Mouse (Mus musculus): ENCODE data around the gene Usp2. TPM values are rescaled to one million over a fixed set of nuclear protein-coding genes. Genes with fewer than 3 reads are reported as not detected.

Usp2 gene
- total and polyA plus RNA-seq, 2 experiments from 2014 or later: 14.2 to 19.6 TPM

DNA sequence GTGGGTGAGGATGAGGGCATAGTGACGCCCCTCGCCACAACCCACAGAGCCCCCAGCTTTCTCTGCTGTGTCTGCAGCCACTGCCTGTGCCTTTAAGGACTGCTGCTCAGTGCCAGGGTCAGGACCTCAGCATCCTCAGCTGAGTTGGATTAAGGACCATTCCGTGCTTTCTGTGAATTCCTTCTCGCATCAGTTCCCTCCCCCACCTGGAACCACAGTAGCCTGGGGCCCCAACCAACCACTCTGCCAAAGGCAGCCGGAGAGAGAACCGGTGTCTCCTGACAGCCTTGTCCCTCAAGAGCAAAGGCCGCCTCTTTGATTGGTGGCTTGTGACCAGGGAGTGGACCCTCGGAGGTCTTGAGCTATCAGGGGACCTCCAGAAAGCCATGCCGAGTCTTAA lies 34.7 kb downstream of the Usp2 start, which contains the start of gene Mfrp:
Gene Mfrp (plus strand): TSS at position 240 of the 400 bp plus-strand sequence.
- 66% methylated on average over 9 of the region's 9 CpGs for WGBS

GRCm38 (mm10) chr9:44104881-44105280 lies 38.1 kb downstream of the Usp2 start:
- no peak for DNase-seq (ENCODE audit: low spot score)
- Histone ChIP-seq H3K9me3 (ENCODE audit: low read length) (no peaks in the 10 kb centered on the region), H3K4me1 (ENCODE audit: insufficient read depth, low read length) (peaks cover 34% of the 10 kb centered on the region), H3K36me3 (ENCODE audit: insufficient read depth, low read length) (no peaks in the 10 kb centered on the region), H3K4me2 (ENCODE audit: low read depth, low read length) (no peak overlapping the region), H3K4me3 (ENCODE audit: low read length) (no peak overlapping the region), H3K27ac (no peak overlapping the region), H3K27me3 (ENCODE audit: insufficient read depth, low read length) (no peaks in the 10 kb centered on the region), H3K9ac (replicated peaks; ENCODE audit: low read length) (no peak overlapping the region)
- WGBS: 94% methylated on average over 7 of the region's 7 CpGs
- TF ChIP-seq CTCF (IDR thresholded peaks at IDR 0.05; ENCODE audit: low read depth): no peak
- ATAC-seq: no peak

More for the DNA sequence above, 34.7 kb downstream of the Usp2 start, which contains the start of gene Mfrp:
- TF ChIP-seq CTCF (IDR thresholded peaks at IDR 0.05; ENCODE audit: low read depth): no peak
- H3K4me3 ChIP-seq (ENCODE audit: low read length): no peak within 1 kb of the TSS
- H3K36me3 ChIP-seq (ENCODE audit: insufficient read depth, low read length): no peaks in the 10 kb centered on the region
- no peaks in the 10 kb centered on the region for H3K27me3 ChIP-seq (ENCODE audit: insufficient read depth, low read length)
- ATAC-seq (no peak), DNase-seq (ENCODE audit: low spot score) (no peak)
- H3K9ac ChIP-seq (replicated peaks; ENCODE audit: low read length): no peak within 1 kb of the TSS
- H3K4me2 ChIP-seq (ENCODE audit: low read depth, low read length): no peak within 1 kb of the TSS
- H3K27ac ChIP-seq: no peak within 1 kb of the TSS
- H3K4me1 ChIP-seq (ENCODE audit: insufficient read depth, low read length): peaks cover 7% of the 10 kb centered on the region
- no peaks in the 10 kb centered on the region for H3K9me3 ChIP-seq (ENCODE audit: low read length)

DNA sequence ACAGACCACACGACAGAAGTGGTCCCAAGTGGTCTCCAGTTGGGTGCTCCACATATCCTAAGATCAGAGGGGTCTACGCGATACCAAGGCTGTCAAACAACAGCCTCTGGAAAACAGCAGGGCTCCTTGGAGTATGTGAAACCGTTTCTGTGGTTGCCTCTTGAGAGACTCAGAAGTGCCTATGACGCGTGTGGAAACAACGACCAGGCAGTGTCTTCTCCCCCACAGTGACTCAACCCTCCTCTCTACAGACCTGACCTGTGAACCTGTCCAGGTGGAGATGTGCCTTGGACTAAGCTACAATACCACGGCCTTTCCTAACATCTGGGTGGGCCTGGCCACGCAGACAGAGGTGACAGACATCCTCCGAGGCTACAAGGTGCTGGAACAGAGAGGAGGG lies 39.0 kb downstream of the Usp2 start:
- no peak overlapping the region for H3K27ac ChIP-seq
- no peaks in the 10 kb centered on the region for H3K27me3 ChIP-seq (ENCODE audit: insufficient read depth, low read length)
- ATAC-seq: no peak
- no peak for TF ChIP-seq CTCF (IDR thresholded peaks at IDR 0.05; ENCODE audit: low read depth)
- no peak overlapping the region for H3K4me2 ChIP-seq (ENCODE audit: low read depth, low read length)
- no peak overlapping the region for H3K9ac ChIP-seq (replicated peaks; ENCODE audit: low read length)
- H3K4me3 ChIP-seq (ENCODE audit: low read length): no peak overlapping the region
- H3K36me3 ChIP-seq (ENCODE audit: insufficient read depth, low read length): no peaks in the 10 kb centered on the region
- H3K9me3 ChIP-seq (ENCODE audit: low read length): no peaks in the 10 kb centered on the region
- no peak for DNase-seq (ENCODE audit: low spot score)
- WGBS: 86% methylated on average over 10 of the region's 10 CpGs
- H3K4me1 ChIP-seq (ENCODE audit: insufficient read depth, low read length): peaks cover 39% of the 10 kb centered on the region

DNA sequence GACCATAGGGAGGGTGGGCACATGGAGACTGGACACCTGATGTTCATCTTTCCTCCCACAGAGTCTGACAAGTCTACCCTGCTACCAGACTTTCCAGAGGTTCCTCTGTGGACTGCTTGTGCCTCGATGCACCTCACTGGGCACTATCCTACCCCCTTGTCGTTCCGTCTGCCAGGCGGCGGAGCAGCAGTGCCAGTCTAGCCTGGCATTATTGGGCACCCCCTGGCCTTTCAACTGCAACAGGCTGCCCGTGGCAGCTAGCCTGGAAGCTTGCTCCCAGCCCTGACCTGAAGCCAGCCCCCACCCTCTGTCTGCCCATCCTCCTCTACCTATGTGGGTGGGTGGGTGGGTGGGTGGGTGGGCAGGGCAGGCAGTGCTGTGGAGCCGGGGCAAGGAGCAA lies 39.4 kb downstream of the Usp2 start:
- no peak overlapping the region for H3K9ac ChIP-seq (replicated peaks; ENCODE audit: low read length)
- H3K4me3 ChIP-seq (ENCODE audit: low read length): no peak overlapping the region
- no peaks in the 10 kb centered on the region for H3K9me3 ChIP-seq (ENCODE audit: low read length)
- H3K4me1 ChIP-seq (ENCODE audit: insufficient read depth, low read length): peaks cover 39% of the 10 kb centered on the region
- H3K27me3 ChIP-seq (ENCODE audit: insufficient read depth, low read length): no peaks in the 10 kb centered on the region
- peak overlapping the region; percentile 78 for H3K27ac ChIP-seq
- no peak for DNase-seq (ENCODE audit: low spot score)
- no peaks in the 10 kb centered on the region for H3K36me3 ChIP-seq (ENCODE audit: insufficient read depth, low read length)
- ATAC-seq: no peak
- H3K4me2 ChIP-seq (ENCODE audit: low read depth, low read length): no peak overlapping the region
- WGBS: 56% methylated on average over 7 of the region's 7 CpGs
- TF ChIP-seq CTCF (IDR thresholded peaks at IDR 0.05; ENCODE audit: low read depth): no peak

DNA sequence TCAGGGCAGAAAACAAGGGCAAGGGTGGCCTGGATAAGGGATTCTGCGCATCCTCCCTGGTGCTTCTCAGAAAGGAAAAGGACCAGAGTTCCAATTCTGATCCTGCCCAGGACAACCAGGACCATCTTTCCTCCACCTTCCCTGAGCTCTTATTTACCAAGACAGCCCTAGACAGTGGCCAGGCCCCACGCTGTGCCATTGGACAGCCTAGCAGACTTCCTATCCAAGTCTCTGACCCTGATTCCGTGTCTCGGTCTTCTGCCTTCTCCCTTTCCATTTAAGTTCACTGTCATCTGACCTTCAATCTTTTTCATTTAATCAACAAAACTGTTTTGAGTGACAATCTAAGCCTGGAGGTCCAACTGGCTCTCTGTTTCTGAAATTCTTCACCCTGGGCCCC lies 39.8 kb downstream of the Usp2 start:
- H3K27me3 ChIP-seq (ENCODE audit: insufficient read depth, low read length): no peaks in the 10 kb centered on the region
- TF ChIP-seq CTCF (IDR thresholded peaks at IDR 0.05; ENCODE audit: low read depth): no peak
- no peak for ATAC-seq
- 64% methylated on average over 4 of the region's 4 CpGs for WGBS
- no peak overlapping the region for H3K9ac ChIP-seq (replicated peaks; ENCODE audit: low read length)
- peak overlapping the region; percentile 78 for H3K27ac ChIP-seq
- no peak overlapping the region for H3K4me3 ChIP-seq (ENCODE audit: low read length)
- DNase-seq (ENCODE audit: low spot score): no peak
- H3K9me3 ChIP-seq (ENCODE audit: low read length): no peaks in the 10 kb centered on the region
- H3K4me2 ChIP-seq (ENCODE audit: low read depth, low read length): peak overlapping the region; percentile 44; the same call in 1 of the 2 replicates
- peaks cover 39% of the 10 kb centered on the region for H3K4me1 ChIP-seq (ENCODE audit: insufficient read depth, low read length)
- H3K36me3 ChIP-seq (ENCODE audit: insufficient read depth, low read length): no peaks in the 10 kb centered on the region

GRCm38 (mm10) chr9:44107110-44107509 lies 40.3 kb downstream of the Usp2 start, which contains the start of gene C1qtnf5:
TSS of gene C1qtnf5 (plus strand) at chr9:44107245.
- Histone ChIP-seq H3K4me2 (ENCODE audit: low read depth, low read length) (peak within 1 kb of the TSS; percentile 44), H3K9ac (replicated peaks; ENCODE audit: low read length) (no peak within 1 kb of the TSS; the same call in 1 of the 2 replicates), H3K9me3 (ENCODE audit: low read length) (no peaks in the 10 kb centered on the region), H3K27me3 (ENCODE audit: insufficient read depth, low read length) (no peaks in the 10 kb centered on the region), H3K27ac (peak within 1 kb of the TSS; percentile 78), H3K36me3 (ENCODE audit: insufficient read depth, low read length) (no peaks in the 10 kb centered on the region), H3K4me1 (ENCODE audit: insufficient read depth, low read length) (peaks cover 39% of the 10 kb centered on the region), H3K4me3 (ENCODE audit: low read length) (peak within 1 kb of the TSS; percentile 13; the same call in 1 of the 2 replicates)
- ATAC-seq (peak; percentile 83), DNase-seq (ENCODE audit: low spot score) (peak; percentile 81)
- TF ChIP-seq CTCF (IDR thresholded peaks at IDR 0.05; ENCODE audit: low read depth): no peak; the same call in 1 of the 2 replicates
- 16% methylated on average over 8 of the region's 8 CpGs for WGBS

DNA sequence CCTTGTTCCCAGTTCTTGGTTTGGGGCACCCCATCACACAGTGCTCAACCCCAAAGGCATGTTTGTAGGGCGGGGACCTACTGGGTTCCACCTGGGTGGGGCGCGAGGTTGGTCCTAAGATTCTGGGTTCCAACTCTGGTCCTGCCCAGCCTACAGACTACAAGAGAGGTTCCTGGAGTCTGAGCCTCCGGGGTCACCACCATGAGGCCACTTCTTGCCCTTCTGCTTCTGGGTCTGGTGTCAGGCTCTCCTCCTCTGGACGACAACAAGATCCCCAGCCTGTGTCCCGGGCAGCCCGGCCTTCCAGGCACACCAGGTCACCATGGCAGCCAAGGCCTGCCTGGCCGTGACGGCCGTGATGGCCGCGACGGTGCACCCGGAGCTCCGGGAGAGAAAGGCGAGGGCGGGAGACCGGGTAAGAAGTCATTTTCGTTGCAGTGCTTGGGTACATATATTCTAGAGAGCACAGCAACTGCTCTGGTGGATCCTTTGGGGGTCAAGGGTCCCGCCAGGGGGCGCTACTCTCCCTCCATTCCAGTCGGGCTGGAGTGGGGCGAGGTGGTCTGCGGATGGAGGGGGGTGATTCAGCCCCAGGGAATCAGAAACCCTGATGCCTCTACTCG lies 40.8 kb downstream of the Usp2 start:
- peak; percentile 59 for TF ChIP-seq CTCF (IDR thresholded peaks at IDR 0.05; ENCODE audit: low read depth)
- WGBS: 27% methylated on average over 25 of the region's 25 CpGs
- Histone ChIP-seq H3K9ac (replicated peaks; ENCODE audit: low read length) (no peak overlapping the region; the same call in 1 of the 2 replicates), H3K4me3 (ENCODE audit: low read length) (peak overlapping the region; percentile 13; the same call in 1 of the 2 replicates), H3K36me3 (ENCODE audit: insufficient read depth, low read length) (no peaks in the 10 kb centered on the region), H3K4me2 (ENCODE audit: low read depth, low read length) (peak overlapping the region; percentile 44), H3K4me1 (ENCODE audit: insufficient read depth, low read length) (peaks cover 39% of the 10 kb centered on the region), H3K27me3 (ENCODE audit: insufficient read depth, low read length) (no peaks in the 10 kb centered on the region), H3K27ac (peak overlapping the region; percentile 78), H3K9me3 (ENCODE audit: low read length) (no peaks in the 10 kb centered on the region)
- DNase-seq (ENCODE audit: low spot score) (peak; percentile 67), ATAC-seq (peak; percentile 50)
